Mouse (Mus musculus): ENCODE measurements around the gene Wdpcp.

Wdpcp gene

DNA sequence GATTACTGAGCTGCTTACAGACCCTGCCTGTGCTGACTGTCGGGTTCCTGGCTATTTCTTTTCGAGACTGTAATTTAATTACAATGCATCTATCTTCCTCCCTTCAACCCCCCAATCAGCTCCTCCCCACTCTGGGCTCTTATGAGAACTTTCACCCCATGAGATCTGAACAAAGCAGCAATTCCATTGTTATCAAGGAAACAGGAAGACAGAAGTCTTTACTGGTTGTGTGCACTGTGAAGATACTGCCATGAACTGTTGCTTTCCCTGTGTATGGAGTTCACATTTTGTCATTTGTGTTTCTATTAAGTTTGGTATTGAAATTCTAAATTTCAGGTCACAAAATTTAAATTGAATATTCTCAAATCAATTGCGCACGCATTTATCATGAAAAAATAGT is 177.5 kb downstream of the Wdpcp start:
- no peak for DNase-seq (ENCODE audit: low spot score in 2 of 2)

DNA sequence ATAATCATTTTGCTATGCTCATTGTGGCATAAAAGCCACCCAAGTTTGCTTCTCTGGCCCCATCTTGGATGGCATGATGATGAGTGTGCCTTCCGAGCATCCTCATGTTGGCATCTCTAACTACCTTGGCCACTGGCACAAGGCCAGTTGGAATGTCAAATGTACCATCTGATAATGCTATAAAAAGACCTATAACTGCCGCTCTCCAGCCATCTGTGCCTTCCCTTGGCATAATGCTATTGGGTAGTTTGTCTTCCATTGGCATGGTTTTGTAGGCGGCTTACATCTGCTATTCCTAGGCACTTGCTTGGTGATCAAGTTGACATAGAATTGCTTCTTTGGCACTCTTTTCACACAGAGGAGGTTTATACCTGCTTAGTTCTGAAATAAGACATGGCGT is 191.2 kb downstream of the Wdpcp start:
- DNase-seq (ENCODE audit: low spot score in 2 of 2), result no peak

DNA sequence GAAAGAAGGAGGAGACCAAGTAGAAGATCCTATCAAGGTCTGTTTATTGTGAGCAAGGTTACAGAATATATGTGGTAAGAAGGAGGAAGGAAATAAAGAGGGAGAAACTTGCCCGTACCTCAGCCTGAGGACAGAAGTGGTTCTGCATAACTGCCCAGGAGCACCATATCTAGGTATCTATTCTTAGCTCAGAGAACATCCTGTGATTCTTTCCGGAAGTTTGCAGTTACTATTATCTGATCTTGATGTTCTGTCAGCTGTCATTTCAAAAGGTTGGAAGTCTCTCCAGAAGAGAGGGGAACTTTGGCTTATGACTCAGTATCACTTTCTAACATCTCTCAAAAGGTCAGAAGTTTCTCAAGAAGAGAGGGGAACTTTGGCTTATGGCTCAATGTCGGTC is 216.8 kb downstream of the Wdpcp start:
- no peak for DNase-seq (ENCODE audit: low spot score in 2 of 2)

DNA sequence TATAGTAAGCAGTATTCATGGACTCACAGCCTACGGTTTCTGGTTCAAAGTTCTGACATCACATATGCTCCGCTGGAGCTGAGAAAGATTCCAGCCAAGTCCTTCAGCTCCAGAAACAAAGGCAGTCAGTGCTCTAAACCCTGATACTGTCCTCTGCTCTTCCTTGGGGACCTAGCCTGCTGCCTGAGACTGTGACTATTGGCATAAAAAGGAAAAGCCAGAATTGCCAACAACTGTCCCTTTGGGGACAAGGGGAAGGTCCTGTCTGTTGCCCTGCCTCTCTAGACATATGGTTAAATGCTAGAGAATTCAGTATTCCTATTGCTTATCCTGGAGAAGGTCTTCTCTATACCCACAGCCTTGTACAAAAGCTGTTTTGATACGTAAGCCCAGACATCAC is 252.9 kb downstream of the Wdpcp start:
- DNase-seq (ENCODE audit: low spot score in 2 of 2), result no peak

DNA sequence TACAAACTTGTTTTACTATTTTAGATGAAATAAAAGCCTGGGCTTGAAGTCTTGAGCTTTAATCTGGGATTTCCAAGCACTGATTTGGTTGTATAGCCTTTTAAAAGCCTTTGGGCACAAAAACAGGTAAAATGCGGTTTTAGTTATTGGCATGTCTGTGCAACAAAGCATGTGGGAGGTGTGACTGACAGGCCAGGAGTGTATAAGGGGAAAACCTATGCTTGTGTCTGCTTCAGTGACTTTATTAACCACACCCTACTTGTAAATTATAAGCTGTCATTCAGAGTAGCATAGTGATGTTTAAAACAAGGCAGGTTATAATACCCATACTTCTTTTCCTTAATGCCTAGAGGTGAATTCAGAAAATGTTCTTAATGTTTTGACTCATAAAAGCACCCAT is 254.5 kb downstream of the Wdpcp start:
- DNase-seq (ENCODE audit: low spot score in 2 of 2), result no peak

DNA sequence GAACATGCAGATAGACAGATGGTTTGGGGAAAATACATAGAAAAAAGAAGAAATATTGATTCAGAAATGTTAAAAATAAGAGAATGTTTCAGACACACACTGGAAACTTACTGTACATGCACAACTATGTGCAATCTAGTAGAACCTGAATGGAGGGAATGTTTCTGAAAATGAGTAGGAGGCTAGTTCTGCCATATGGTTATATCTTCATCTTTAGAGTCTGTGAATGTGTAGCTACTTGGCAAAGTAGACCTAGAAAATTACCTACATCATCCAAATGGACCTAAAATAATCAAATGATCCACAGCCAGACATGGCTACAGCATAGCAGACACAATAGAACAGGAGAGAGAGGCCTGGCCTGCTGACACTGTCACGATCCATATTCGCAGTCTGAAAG is 275.0 kb downstream of the Wdpcp start:
- DNase-seq (ENCODE audit: low spot score in 2 of 2), result no peak

DNA sequence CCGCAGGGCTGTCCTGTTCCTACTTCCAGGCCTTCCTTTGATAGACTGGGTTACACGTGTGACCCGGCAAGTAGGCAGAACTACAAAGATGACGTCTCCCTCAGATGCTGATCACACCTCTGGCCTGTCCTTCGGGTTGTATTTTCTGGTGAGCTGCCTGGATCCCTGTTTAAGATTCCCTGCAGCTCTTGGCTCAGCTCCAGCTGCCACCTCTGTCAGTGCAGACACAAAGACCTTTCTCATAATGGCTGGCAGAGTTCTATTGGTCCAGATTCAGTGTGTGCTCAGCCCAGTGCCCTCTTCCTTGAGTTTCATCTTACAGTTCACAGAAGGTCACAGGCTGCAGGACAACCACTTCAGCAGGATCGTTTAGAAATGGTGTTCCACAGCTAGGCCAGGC is 292.0 kb downstream of the Wdpcp start:
- DNase-seq (ENCODE audit: low spot score in 2 of 2), result no peak

DNA sequence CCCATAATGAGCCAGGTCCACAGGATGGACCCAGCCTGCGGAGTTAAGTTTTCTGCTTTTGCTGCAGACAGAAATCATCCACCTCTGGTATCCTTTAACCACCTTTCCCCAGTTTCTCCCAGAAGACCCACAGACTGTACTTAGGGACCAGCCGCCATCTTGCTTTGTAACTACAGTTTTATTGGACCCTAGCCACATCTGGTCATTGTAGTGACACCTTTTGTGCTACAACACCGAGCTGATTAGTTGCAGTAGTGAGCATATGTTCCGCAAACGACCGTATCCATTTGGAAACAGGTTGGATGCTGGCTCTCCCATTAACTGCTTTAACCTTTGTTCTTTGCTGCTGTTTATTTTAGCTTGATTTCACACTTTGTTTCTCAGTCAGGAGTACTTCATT is 292.5 kb downstream of the Wdpcp start:
- no peak for DNase-seq (ENCODE audit: low spot score in 2 of 2)

DNA sequence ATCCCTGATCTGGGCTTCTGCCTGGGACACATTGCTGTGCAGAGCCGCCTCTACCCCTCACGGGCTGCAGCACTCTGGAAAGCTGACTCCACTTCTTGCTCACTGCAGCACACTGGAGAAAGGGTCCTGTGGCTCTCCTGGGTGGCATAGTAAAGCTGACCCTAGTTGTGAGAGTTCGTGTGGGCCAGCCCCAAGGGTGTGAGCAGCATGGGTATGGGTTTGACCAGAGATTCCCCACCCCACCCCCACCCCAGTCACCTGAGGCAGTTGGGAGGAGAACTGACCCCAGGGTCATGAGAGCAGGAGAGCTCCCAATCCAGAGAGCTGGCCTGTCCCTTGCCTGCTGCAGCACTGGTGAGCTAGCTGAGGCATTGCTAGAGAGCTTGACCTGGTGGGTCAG is 296.6 kb downstream of the Wdpcp start:
- DNase-seq (ENCODE audit: low spot score in 2 of 2), result no peak

DNA sequence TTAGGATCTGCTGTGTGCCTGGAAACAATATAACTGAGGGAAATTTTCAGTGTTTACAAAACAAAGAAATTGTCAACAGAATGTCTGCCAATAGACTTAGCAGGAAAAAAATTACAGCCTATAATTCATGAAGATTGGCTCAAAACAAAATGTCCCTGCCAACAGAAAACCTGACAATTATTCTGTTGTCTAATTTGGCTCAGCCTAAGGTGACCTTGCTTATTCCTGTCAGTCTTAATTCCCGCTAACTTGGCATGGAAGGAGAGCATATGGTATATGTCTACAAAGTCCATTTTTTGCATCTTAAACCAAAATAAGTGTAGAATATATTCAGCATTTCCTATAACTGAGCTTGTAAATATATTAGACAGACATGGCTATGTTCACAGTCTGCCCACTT is 298.8 kb downstream of the Wdpcp start:
- no peak for DNase-seq (ENCODE audit: low spot score in 2 of 2)

DNA sequence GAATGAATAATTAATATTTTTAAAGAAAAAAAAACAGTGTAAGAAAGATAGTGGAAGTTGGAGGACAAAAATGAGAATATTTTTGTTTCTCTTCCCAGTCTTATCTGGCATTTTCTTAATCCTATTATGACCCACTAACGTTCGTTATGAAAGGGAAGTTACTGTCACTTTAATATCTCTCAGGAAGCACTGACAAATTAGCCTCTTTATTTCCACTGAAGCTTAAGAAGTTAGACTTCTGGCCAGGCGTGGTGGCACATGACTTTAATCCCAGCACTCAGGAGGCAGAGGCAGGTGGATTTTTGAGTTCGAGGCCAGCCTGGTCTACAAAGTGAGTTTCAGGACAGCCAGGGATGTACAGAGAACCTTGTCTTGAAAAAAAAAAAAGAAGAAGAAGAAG is 299.7 kb downstream of the Wdpcp start:
- no peak for DNase-seq (ENCODE audit: low spot score in 2 of 2)

DNA sequence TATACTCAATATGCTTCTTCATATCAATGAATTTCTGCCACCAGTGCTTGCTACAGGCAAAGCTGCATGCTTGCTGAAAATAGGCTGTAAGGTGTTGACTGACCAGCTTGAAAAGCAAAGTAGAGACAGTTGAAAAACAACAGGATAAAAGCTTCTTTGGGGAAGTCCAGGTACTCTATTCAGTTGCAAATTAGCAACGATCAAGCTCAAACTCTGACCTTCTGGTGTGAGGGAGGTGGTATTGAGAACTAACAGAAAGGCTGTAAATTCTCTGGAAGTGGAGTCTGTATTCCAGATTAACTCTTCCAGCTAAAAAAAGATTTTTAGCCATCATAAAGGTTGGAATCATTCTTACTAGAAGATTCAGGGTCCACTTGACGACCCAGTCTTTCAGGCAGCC is 303.0 kb downstream of the Wdpcp start:
- DNase-seq (ENCODE audit: low spot score in 2 of 2), result no peak

DNA sequence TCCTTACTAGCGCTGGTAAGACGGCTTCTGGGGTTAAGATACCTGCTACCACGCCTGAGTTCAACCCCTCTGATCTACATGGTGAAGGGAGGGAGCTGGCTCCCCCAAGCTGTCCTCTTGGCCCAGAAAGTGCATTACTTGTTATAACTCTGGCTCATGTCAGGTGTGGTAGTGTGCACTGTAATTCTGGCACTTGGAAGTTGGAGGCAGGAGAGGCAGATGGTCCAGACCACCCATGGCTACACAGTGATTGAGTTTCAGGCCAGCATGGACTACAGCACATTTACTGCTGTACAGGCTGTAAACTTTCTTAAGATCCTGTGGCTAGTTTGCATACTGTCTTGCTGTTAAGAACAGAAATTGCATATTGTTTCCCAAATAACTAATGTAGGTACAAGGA is 322.7 kb downstream of the Wdpcp start:
- no peak for DNase-seq (ENCODE audit: low spot score in 2 of 2)

DNA sequence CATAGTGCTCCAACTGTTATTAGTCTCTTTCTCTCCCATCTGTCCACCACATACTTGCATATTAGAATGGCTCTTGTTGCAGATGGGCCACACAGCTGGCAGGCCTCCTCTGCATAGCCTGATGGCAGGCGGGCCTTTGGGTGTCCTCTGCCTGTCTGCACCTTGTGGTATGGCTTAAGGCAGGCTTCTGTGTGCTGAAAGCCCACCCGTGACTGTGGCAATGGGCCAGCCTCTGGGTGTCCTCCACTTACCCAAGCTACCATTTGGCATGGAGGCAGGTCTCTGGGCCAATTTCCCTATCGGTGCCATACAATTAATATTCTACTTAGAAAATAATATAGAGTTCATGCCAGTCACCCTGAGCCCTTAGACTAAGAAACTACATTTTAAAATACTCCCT is 350.5 kb downstream of the Wdpcp start:
- no peak for DNase-seq (ENCODE audit: low spot score in 2 of 2)
